Mouse (Mus musculus): ENCODE measurements at regions not wholly inside any gene's neighbourhood (a gene's known extent, or its start where the extent isn't known, plus 50 kb on each side); places are given as distances from the start of the nearest gene placed in this dataset.

DNA sequence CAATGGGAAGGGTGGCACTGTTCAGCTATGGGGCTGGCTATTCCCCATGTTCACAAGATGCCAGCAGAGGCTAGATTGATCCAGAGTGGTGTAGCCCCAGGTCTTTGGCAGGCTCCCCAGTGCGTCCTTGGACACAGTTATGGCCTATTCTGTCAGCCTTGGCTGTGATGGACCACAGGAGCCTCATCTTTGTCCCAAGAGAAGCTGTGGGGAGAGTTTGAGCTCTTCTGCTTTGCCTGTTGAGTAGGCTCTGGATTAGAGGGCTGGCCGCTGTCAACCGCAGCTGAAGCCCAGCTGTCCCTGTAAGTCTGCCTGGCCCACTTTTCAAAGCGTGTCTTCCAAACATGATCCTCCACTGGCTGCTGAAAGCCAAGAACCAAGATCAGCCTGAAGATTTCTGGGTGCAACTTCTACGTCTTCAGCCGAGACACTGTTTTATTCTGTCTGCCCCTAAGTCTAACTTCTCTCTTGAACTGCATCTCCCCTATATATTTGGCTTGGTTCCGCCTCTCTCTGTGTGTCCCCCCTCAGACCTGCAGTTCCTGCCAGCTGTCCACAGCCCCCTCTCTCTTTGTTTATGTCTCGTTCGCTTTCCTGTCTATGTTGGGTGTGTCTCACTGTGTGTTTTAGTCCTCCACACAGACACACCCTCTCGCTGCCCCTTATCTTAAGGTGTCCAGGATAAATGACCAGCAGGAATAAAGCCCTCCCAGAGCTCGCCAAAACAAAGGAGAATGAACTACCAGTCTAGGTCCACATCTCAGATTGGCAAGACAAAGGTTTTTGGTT lies 56.7 kb upstream of the Dlg1 start:
- H3K27ac ChIP-seq, result no peak overlapping the region

DNA sequence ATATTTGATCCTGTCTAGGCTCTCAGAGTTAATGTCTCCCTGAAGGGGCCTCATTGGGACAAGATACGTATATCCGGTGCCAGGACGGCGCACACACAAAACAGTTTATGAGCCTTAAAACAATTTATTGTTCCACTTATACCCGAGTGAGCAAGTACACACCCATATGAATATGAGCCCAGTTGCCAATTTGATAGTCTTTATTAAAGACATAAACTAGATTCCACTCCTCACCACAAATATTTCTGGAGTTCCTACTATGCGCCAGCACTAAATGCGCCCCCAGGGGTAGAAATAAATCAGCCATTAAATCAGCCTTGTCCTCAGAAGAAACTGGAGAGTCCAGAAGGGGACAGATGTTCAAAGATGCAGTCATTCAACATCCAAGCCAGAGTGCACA lies 54.3 kb upstream of the Dlg1 start:
- Histone ChIP-seq H3K9ac (no peak overlapping the region), H3K36me3 (no peaks in the 10 kb centered on the region), H3K27me3 (no peaks in the 10 kb centered on the region), H3K27ac (no peak overlapping the region), H3K4me2 (no peak overlapping the region), H3K4me1 (replicated peaks) (no peaks in the 10 kb centered on the region), H3K9me3 (replicated peaks) (no peaks in the 10 kb centered on the region), H3K4me3 (no peak overlapping the region)
- no peak for ATAC-seq (replicated peaks; ENCODE audit: insufficient number of reproducible peaks, insufficient read depth, low FRiP score, low read depth)
- 81% methylated on average over 7 of the region's 7 CpGs for WGBS

More for the DNA sequence above, 56.7 kb upstream of the Dlg1 start:
- no peaks in the 10 kb centered on the region for H3K36me3 ChIP-seq
- no peak overlapping the region for H3K9ac ChIP-seq
- no peak for ATAC-seq (replicated peaks; ENCODE audit: insufficient number of reproducible peaks, insufficient read depth, low FRiP score, low read depth)
- no peaks in the 10 kb centered on the region for H3K27me3 ChIP-seq
- H3K9me3 ChIP-seq (replicated peaks), result no peaks in the 10 kb centered on the region
- no peak overlapping the region for H3K4me2 ChIP-seq
- H3K4me3 ChIP-seq, result no peak overlapping the region
- WGBS, result 56% methylated on average over 11 of the region's 11 CpGs
- H3K4me1 ChIP-seq (replicated peaks), result no peaks in the 10 kb centered on the region

- H3K27ac ChIP-seq, result no peak overlapping the region
- WGBS, result 68% methylated on average over 10 of the region's 10 CpGs
- ATAC-seq (replicated peaks; ENCODE audit: insufficient number of reproducible peaks, insufficient read depth, low FRiP score, low read depth), result no peak
These were observed 53.7 kb upstream of the Dlg1 start for GRCm38 (mm10) chr16:31609394-31610172.

More at GRCm38 (mm10) chr16:31609394-31610172, 53.7 kb upstream of the Dlg1 start:
- Histone ChIP-seq H3K9me3 (replicated peaks) (no peaks in the 10 kb centered on the region), H3K4me3 (no peak overlapping the region), H3K9ac (no peak overlapping the region), H3K27me3 (no peaks in the 10 kb centered on the region), H3K36me3 (no peaks in the 10 kb centered on the region), H3K4me1 (replicated peaks) (no peaks in the 10 kb centered on the region), H3K4me2 (no peak overlapping the region)

Measured in heart, embryonic 15.5 days (tissue).